Mouse (Mus musculus): ENCODE data around the gene Sat2. TPM values are rescaled to one million over a fixed set of nuclear protein-coding genes. Genes with fewer than 3 reads are reported as not detected.

Gene Sat2
- polyA plus RNA-seq, 1 experiment from 2014 or later = 21.3 TPM

DNA sequence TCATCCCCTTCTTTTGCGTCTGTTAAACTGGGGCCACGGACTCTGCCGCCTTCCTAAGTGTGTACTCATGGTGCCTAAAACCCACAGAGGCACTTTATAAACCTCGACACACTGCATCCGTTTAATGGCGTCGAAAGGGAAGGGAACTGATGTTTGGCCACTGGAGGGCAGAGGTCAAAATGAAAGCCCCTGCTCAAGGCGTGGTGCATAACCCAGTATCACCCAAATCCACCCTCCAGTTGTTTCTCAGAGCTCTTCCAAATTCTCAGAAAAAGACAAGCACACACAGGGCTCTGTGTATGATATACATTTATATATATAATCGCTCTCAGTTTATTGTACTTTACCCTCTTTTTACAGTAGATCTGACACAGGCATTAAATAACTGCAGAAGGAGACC, 22.4 kb upstream of the Sat2 start:
- no peak overlapping the region; the same call in 1 of the 2 replicates for H3K4me2 ChIP-seq (replicated peaks; ENCODE audit: low read depth, low read length)
- peaks cover 6% of the 10 kb centered on the region; the same call in 1 of the 2 replicates for H3K27me3 ChIP-seq (ENCODE audit: insufficient read depth, low read length)
- ATAC-seq (ENCODE audit: low FRiP score, low TSS enrichment) = no peak
- H3K9ac ChIP-seq (replicated peaks; ENCODE audit: low read length) = no peak overlapping the region; the same call in 1 of the 2 replicates
- H3K9me3 ChIP-seq (ENCODE audit: low read length) = no peaks in the 10 kb centered on the region
- 0 out of 2 replicates have a peak, but pooled peaks cover 3% of the 10 kb centered on the region for H3K36me3 ChIP-seq (ENCODE audit: insufficient read depth, low read length)
- H3K4me1 ChIP-seq (ENCODE audit: insufficient read depth, low read length) = peaks cover 24% of the 10 kb centered on the region
- WGBS = 16% methylated on average over 9 of the region's 9 CpGs
- H3K27ac ChIP-seq (ENCODE audit: low read length) = peak overlapping the region; percentile 51; the same call in 1 of the 2 replicates
- no peak overlapping the region for H3K4me3 ChIP-seq (ENCODE audit: low read length)

DNA sequence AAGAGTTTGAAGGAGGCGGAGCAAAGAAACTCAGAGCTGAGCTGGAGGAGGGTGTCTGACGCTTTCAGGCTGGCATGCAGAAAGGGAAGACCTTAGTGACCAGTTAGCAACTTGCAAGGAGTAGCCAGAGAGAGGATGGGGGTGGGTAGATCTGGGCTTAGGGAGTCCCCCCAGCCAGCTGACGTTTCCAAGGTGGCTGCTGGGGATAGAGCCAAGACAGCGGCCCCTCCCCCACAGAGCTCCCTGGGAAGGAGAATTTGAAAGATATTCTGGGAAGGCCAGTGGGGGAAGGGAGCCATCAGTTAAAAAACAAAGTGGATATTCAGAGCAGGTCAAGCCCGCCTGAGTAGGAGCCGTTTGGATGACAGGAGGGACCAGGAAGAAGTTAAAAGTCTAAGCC, 21.7 kb upstream of the Sat2 start:
- 10% methylated on average over 6 of the region's 6 CpGs for WGBS
- ATAC-seq (ENCODE audit: low FRiP score, low TSS enrichment) = peak; percentile 73; the same call in 1 of the 2 replicates
- peaks cover 6% of the 10 kb centered on the region; the same call in 1 of the 2 replicates for H3K27me3 ChIP-seq (ENCODE audit: insufficient read depth, low read length)
- H3K4me2 ChIP-seq (replicated peaks; ENCODE audit: low read depth, low read length) = peak overlapping the region; percentile 1; the same call in 1 of the 2 replicates
- no peak overlapping the region for H3K4me3 ChIP-seq (ENCODE audit: low read length)
- H3K4me1 ChIP-seq (ENCODE audit: insufficient read depth, low read length) = peaks cover 30% of the 10 kb centered on the region
- no peaks in the 10 kb centered on the region for H3K9me3 ChIP-seq (ENCODE audit: low read length)
- no peak overlapping the region; the same call in 1 of the 2 replicates for H3K9ac ChIP-seq (replicated peaks; ENCODE audit: low read length)
- H3K36me3 ChIP-seq (ENCODE audit: insufficient read depth, low read length) = no peaks in the 10 kb centered on the region
- H3K27ac ChIP-seq (ENCODE audit: low read length) = peak overlapping the region; percentile 81

DNA sequence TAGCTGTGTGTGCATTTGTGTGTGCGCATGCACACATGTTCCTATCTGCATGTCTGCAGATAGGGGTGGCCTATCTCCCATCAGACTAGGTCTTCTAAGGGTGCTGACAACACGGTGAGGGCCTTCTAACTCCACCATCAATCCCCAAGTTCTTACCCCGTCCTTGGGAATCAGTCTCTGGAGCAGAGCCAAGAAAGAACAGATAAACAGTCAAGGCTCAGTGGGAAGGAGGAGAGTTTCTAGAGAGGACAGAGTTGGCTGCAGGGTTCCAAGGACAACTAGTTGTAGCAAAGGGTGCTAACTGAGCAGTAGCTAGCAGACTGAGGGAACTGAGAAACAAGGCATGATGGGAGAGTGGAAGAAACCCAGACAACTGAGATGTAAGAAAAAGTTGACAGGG, 20.1 kb upstream of the Sat2 start:
- Histone ChIP-seq H3K27me3 (ENCODE audit: insufficient read depth, low read length) (peaks cover 9% of the 10 kb centered on the region), H3K9me3 (ENCODE audit: low read length) (no peaks in the 10 kb centered on the region), H3K36me3 (ENCODE audit: insufficient read depth, low read length) (no peaks in the 10 kb centered on the region), H3K4me2 (replicated peaks; ENCODE audit: low read depth, low read length) (no peak overlapping the region), H3K4me1 (ENCODE audit: insufficient read depth, low read length) (peaks cover 36% of the 10 kb centered on the region), H3K27ac (ENCODE audit: low read length) (no peak overlapping the region), H3K9ac (replicated peaks; ENCODE audit: low read length) (no peak overlapping the region), H3K4me3 (ENCODE audit: low read length) (no peak overlapping the region)
- 74% methylated on average over 3 of the region's 3 CpGs for WGBS
- ATAC-seq (ENCODE audit: low FRiP score, low TSS enrichment) = no peak

DNA sequence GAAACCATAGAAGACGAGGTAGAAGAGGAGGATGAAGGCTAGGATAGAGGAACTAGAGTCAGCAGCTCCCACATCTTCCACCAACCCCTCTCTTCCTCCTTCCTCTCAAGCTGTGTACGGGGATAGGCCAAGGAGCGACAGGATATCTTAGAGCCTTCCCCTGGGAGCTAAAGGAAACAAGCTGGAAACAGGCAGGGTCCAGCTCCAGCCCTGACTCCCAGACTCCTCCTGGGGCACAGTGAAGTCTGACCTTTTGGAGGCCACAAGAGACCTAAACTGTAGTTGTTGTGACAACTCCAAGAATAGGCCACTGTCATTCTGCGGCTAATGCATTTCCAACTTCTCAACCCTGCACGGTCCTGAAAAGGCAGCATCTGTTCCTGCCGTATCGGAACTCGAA, 18.3 kb upstream of the Sat2 start:
- Histone ChIP-seq H3K4me1 (ENCODE audit: insufficient read depth, low read length) (peaks cover 36% of the 10 kb centered on the region), H3K4me3 (ENCODE audit: low read length) (no peak overlapping the region), H3K9me3 (ENCODE audit: low read length) (no peaks in the 10 kb centered on the region), H3K36me3 (ENCODE audit: insufficient read depth, low read length) (no peaks in the 10 kb centered on the region), H3K27ac (ENCODE audit: low read length) (no peak overlapping the region), H3K4me2 (replicated peaks; ENCODE audit: low read depth, low read length) (no peak overlapping the region), H3K27me3 (ENCODE audit: insufficient read depth, low read length) (peaks cover 9% of the 10 kb centered on the region), H3K9ac (replicated peaks; ENCODE audit: low read length) (no peak overlapping the region)
- WGBS = 63% methylated on average over 8 of the region's 8 CpGs
- no peak for ATAC-seq (ENCODE audit: low FRiP score, low TSS enrichment)

DNA sequence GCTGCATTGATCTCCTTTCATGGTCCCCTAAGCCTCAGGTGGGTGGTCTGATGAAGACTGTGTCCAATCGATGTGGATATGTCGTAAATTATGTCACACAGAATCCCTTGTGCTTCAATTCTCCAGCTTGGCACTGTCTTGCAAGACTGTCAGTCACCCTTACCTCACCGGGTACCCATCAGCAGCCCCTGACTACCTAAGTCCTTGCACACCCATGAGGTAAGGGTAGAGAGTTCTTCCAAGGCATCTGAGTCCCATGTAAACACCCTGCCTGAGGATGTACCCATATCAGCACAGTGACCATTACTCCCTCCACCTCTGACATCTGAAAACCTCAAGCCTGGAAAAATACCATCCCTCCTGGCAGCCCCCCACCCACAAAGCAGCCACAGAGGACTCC, 17.5 kb upstream of the Sat2 start:
- peaks cover 33% of the 10 kb centered on the region for H3K4me1 ChIP-seq (ENCODE audit: insufficient read depth, low read length)
- H3K4me2 ChIP-seq (replicated peaks; ENCODE audit: low read depth, low read length) = peak overlapping the region; percentile 98
- 64% methylated on average over 3 of the region's 3 CpGs for WGBS
- 0 out of 2 replicates have a peak, but pooled peaks have one; percentile 21 for ATAC-seq (ENCODE audit: low FRiP score, low TSS enrichment)
- H3K36me3 ChIP-seq (ENCODE audit: insufficient read depth, low read length) = no peaks in the 10 kb centered on the region
- no peaks in the 10 kb centered on the region for H3K9me3 ChIP-seq (ENCODE audit: low read length)
- H3K27ac ChIP-seq (ENCODE audit: low read length) = no peak overlapping the region; the same call in 1 of the 2 replicates
- peak overlapping the region; percentile 52 for H3K4me3 ChIP-seq (ENCODE audit: low read length)
- peaks cover 9% of the 10 kb centered on the region for H3K27me3 ChIP-seq (ENCODE audit: insufficient read depth, low read length)
- H3K9ac ChIP-seq (replicated peaks; ENCODE audit: low read length) = peak overlapping the region; percentile 69; the same call in 1 of the 2 replicates

DNA sequence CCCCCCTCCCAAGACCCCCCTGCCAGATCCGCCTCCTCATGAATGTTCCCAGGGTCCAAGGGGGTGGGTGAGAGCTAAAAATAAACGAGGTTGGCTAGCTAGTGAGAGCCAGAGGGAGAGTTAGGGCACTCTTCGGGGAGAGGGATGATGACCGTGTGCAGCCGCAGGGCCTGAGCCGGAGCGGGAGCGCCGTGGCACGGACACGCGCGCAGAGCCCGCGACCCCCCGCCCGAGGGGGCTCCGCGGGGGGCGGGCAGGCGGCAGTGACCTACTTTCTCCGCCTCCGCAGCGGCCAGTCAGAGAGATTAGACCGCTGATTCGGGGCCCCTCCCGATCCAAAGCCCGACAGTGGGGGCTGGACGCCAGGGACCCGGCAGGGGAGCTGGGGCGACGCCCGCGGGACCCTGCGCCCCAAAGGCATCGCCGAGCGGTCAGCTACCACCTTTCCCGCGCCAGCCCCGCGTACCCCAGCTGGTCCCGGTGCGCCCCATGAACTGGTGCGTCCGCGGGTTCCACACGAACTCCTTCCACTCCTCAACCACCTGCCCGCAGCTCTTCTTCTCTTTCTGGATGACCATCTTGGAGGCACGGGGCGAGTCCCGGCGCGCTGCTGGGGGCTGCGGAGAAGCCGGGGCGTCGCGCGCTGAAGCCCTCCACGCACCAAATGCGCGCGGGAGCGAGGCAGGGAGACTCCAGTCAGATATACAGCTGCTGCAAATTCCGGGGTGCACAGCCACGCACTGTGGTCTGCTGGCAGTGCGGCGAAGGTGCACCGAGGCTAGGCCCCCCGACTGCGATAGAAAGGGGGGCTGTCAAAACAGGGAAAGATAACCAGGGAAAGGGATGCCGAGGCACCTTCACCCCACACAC, 16.8 kb upstream of the Sat2 start:
- H3K27ac ChIP-seq (ENCODE audit: low read length) = peak overlapping the region; percentile 30; the same call in 1 of the 2 replicates
- H3K36me3 ChIP-seq (ENCODE audit: insufficient read depth, low read length) = no peaks in the 10 kb centered on the region
- under 1% methylated on average over 71 of the region's 73 CpGs for WGBS
- peak; percentile 25 for ATAC-seq (ENCODE audit: low FRiP score, low TSS enrichment)
- H3K4me2 ChIP-seq (replicated peaks; ENCODE audit: low read depth, low read length) = peak overlapping the region; percentile 98
- peaks cover 28% of the 10 kb centered on the region for H3K4me1 ChIP-seq (ENCODE audit: insufficient read depth, low read length)
- peak overlapping the region; percentile 52 for H3K4me3 ChIP-seq (ENCODE audit: low read length)
- H3K9ac ChIP-seq (replicated peaks; ENCODE audit: low read length) = peak overlapping the region; percentile 69
- peaks cover 9% of the 10 kb centered on the region for H3K27me3 ChIP-seq (ENCODE audit: insufficient read depth, low read length)
- H3K9me3 ChIP-seq (ENCODE audit: low read length) = no peaks in the 10 kb centered on the region

DNA sequence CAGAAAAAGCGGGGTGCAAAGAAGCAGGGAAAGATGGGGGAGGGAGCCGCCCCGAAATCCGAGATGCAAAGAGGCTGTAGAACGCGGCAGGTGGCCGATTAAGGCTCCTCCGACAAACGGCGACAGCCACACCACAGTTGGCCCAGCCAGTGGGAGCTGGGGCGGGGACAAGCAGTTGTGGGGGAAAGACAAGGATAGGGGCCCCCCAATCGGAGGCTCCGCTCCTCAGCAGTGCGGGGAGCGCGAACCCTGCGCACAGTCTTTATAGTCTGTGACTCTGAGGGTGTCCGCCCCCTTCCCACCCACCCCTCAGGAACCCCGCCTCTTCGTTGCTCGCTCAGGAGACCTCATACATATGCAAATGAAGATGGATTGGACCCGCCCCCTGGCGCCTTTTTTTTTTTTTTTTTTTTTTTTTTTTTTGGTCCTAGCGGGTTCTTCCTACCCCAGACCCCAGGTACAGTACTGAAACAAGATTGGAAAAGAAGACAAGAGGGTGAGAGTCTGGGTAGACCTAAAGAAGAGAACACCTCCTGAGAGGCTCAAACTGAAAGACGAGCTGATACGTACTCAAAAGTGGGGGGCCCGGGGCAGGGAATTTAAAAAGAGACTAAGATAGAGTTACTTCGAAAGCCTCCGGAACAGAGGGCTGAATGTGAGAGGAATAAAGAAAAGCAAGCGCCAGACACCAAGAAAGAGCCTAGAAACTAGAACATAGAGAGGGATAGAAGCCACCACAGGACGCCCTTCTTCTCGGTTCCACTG, 15.9 kb upstream of the Sat2 start, which contains the start of gene Atp1b2:
TSS of gene Atp1b2 (minus strand) at position 217 of the 765 bp plus-strand sequence.
- Histone ChIP-seq H3K4me1 (ENCODE audit: insufficient read depth, low read length) (peaks cover 19% of the 10 kb centered on the region), H3K9ac (replicated peaks; ENCODE audit: low read length) (peak within 1 kb of the TSS; percentile 69), H3K4me3 (ENCODE audit: low read length) (peak within 1 kb of the TSS; percentile 52), H3K9me3 (ENCODE audit: low read length) (no peaks in the 10 kb centered on the region), H3K27me3 (ENCODE audit: insufficient read depth, low read length) (peaks cover 9% of the 10 kb centered on the region), H3K4me2 (replicated peaks; ENCODE audit: low read depth, low read length) (peak within 1 kb of the TSS; percentile 98), H3K36me3 (ENCODE audit: insufficient read depth, low read length) (no peaks in the 10 kb centered on the region), H3K27ac (ENCODE audit: low read length) (peak within 1 kb of the TSS; percentile 30; the same call in 1 of the 2 replicates)
- ATAC-seq (ENCODE audit: low FRiP score, low TSS enrichment) = peak; percentile 90
- WGBS = 1% methylated on average over 32 of the region's 32 CpGs

DNA sequence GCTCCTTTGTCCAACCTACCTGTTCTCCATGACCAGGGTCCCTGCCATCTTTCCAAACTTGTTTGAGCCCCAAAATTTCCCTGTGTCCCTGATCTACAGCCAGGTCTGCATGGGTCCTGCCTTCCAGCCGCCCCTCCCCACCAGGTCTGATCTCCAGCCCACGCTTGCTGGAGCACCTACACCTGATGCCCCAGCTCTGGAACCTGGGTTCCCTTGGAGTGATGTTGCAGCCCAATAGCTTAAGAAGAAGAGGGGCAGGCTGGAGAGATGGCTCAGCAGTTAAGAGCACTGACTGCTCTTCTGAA, 15.4 kb upstream of the Sat2 start:
- Histone ChIP-seq H3K9me3 (ENCODE audit: low read length) (no peaks in the 10 kb centered on the region), H3K4me2 (replicated peaks; ENCODE audit: low read depth, low read length) (peak overlapping the region; percentile 98), H3K4me1 (ENCODE audit: insufficient read depth, low read length) (peaks cover 14% of the 10 kb centered on the region; the same call in 1 of the 2 replicates), H3K27me3 (ENCODE audit: insufficient read depth, low read length) (peaks cover 9% of the 10 kb centered on the region), H3K27ac (ENCODE audit: low read length) (no peak overlapping the region), H3K36me3 (ENCODE audit: insufficient read depth, low read length) (no peaks in the 10 kb centered on the region), H3K4me3 (ENCODE audit: low read length) (peak overlapping the region; percentile 52), H3K9ac (replicated peaks; ENCODE audit: low read length) (no peak overlapping the region)
- 67% methylated on average over 2 of the region's 2 CpGs for WGBS
- no peak for ATAC-seq (ENCODE audit: low FRiP score, low TSS enrichment)

DNA sequence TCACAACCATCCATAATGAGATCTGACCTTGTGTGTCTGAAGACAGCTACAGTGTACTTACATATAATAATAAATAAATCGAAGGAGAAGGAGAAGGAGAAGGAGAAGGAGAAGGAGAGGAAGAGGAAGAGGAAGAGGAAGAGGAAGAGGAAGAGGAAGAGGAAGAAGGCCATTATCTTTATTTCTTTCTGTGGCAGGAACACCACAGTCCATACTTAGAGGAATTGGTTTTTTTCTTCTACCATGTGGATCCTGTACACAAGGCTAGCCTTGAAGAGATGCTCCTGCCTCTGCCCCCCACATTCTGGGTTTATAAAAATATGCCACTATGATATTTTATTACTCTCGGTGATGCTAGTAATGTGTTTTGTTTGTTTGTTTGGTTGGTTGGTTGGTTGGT, 15.0 kb upstream of the Sat2 start:
- no peak overlapping the region for H3K27ac ChIP-seq (ENCODE audit: low read length)
- H3K4me3 ChIP-seq (ENCODE audit: low read length) = no peak overlapping the region
- WGBS = 75% methylated on average over 2 of the region's 2 CpGs
- H3K4me2 ChIP-seq (replicated peaks; ENCODE audit: low read depth, low read length) = no peak overlapping the region
- H3K9me3 ChIP-seq (ENCODE audit: low read length) = no peaks in the 10 kb centered on the region
- no peak overlapping the region for H3K9ac ChIP-seq (replicated peaks; ENCODE audit: low read length)
- H3K4me1 ChIP-seq (ENCODE audit: insufficient read depth, low read length) = peaks cover 14% of the 10 kb centered on the region; the same call in 1 of the 2 replicates
- H3K27me3 ChIP-seq (ENCODE audit: insufficient read depth, low read length) = peaks cover 9% of the 10 kb centered on the region
- ATAC-seq (ENCODE audit: low FRiP score, low TSS enrichment) = no peak
- no peaks in the 10 kb centered on the region for H3K36me3 ChIP-seq (ENCODE audit: insufficient read depth, low read length)

Data from kidney, embryonic 16.5 days (tissue).